Mouse (Mus musculus): ENCODE measurements at regions not wholly inside any gene's neighbourhood (a gene's known extent, or its start where the extent isn't known, plus 50 kb on each side); places are given as distances from the start of the nearest gene placed in this dataset.

DNA sequence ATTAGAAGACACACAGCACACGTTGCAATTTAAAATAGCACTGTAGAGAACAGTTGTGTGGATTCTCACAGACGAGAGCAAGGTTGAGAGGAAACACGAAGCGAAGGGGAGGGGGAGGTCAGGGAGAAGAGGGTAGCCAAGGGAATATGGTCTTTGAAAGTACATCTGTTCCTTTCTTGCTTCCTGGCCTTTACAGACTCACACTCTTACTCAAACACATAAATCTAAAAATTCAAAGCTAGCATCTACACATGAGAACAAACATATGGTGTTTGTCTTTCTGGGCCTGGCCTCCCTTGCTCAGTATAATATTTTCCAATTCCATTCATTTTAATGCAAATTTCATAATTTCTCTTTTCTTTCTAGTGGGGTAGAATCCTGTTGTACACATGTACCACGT lies 124.0 kb upstream of the Arrdc4 start:
- TF ChIP-seq CTCF (IDR thresholded peaks at IDR 0.05; ENCODE audit: borderline replicate concordance, insufficient read depth, low read length): no peak
- no peak for TF ChIP-seq POLR2A (IDR thresholded peaks at IDR 0.05; ENCODE audit: low read depth, low read length)
